Mouse (Mus musculus) small intestine, adult 2 months (tissue): ENCODE measurements around the gene Srsf4. TPM values are rescaled to one million over a fixed set of nuclear protein-coding genes. Genes with fewer than 3 reads are reported as not detected.
A peak's percentile ranks its signal among the peaks of the same experiment; 100 is the strongest.

Experiments used
- H3K27ac ChIP-seq: fragments of 200-500 bp; 2 replicates; pipeline ENCODE4 v1.5.1; 2012; ENCODE audit warnings: low read depth, low read length, control low read depth, inconsistent platforms; ENCODE audit not compliant: insufficient read depth
- H3K27me3 ChIP-seq: fragments of 200-500 bp; 2 replicates; pipeline ENCODE4 v1.6.1; 2012; ENCODE audit warnings: mild to moderate bottlenecking, moderate library complexity, low read length, inconsistent platforms; ENCODE audit not compliant: control insufficient read depth, insufficient read depth
- H3K36me3 ChIP-seq: fragments of 200-500 bp; 2 replicates; pipeline ENCODE4 v1.6.1; 2012; ENCODE audit warnings: mild to moderate bottlenecking, low read length, control low read depth, inconsistent platforms; ENCODE audit not compliant: control insufficient read depth, insufficient read depth
- H3K4me1 ChIP-seq: fragments of 200-500 bp; 2 replicates; pipeline ENCODE4 v1.6.1; 2012; ENCODE audit warnings: low read length, inconsistent platforms, mixed read lengths; ENCODE audit not compliant: control insufficient read depth, insufficient read depth, insufficient read length
- H3K4me3 ChIP-seq: fragments of 200-500 bp; 2 replicates; pipeline ENCODE4 v1.5.1; 2012; ENCODE audit warnings: low read depth, mild to moderate bottlenecking, control low read depth, inconsistent platforms, low read length, moderate library complexity
- CTCF ChIP-seq: fragments of 200-500 bp; IDR thresholded peaks from 2 replicates; pipeline ENCODE4 v1.5.1; 2012; ENCODE audit warnings: low read depth, mild to moderate bottlenecking, control low read depth, inconsistent platforms, low read length, moderate library complexity, mixed read lengths; ENCODE audit not compliant: insufficient replicate concordance, insufficient read length; ENCODE audit errors: extremely low read depth
- POLR2A ChIP-seq: fragments of 200-500 bp; IDR thresholded peaks from 2 replicates; pipeline ENCODE4 v1.6.1; 2012; ENCODE audit warnings: low read depth, mild to moderate bottlenecking, control low read depth, inconsistent platforms, low read length, moderate library complexity
- WGBS: fragments of 180-500 bp; shearing (Covaris S2); methylation state at CpG from one replicate; pipeline ENCODE4 v1.1.7; 2018; 5-methylcytosine and 5-hydroxymethylcytosine counted together
- polyA plus RNA-seq: library from polyadenylated mRNA; depleted of rRNA; stranded (reverse); fragments of >200 nt; gene quantifications from 2 replicates; pipeline ENCODE4 v1.2.3, GENCODE M21; 2012

The Srsf4 gene
- polyA plus RNA-seq, 1 experiment, result 31.5 TPM

- peak overlapping the region; percentile 69 for H3K4me3 ChIP-seq
- H3K27me3 ChIP-seq, result peaks cover 41% of the 10 kb centered on the region
- peaks cover 17% of the 10 kb centered on the region for H3K4me1 ChIP-seq
- TF ChIP-seq POLR2A (no peak), CTCF (no peak)
- 64% methylated on average over 15 of the region's 15 CpGs for WGBS
- peaks cover 4% of the 10 kb centered on the region for H3K36me3 ChIP-seq
- H3K27ac ChIP-seq, result peak overlapping the region; percentile 64
Observed at GRCm38 (mm10) chr4:131919506-131920140, 46.2 kb downstream of the Srsf4 start.

- TF ChIP-seq POLR2A, result no peak
- TF ChIP-seq CTCF, result no peak
- Histone ChIP-seq H3K27ac (peak overlapping the region; percentile 64), H3K27me3 (peaks cover 38% of the 10 kb centered on the region), H3K4me1 (peaks cover 14% of the 10 kb centered on the region), H3K36me3 (peaks cover 8% of the 10 kb centered on the region), H3K4me3 (peak overlapping the region; percentile 69)
- 10% methylated on average over 51 of the region's 51 CpGs for WGBS
Observed at GRCm38 (mm10) chr4:131920141-131920594, 46.8 kb downstream of the Srsf4 start.

- Histone ChIP-seq H3K27ac (peak overlapping the region; percentile 55), H3K27me3 (peaks cover 32% of the 10 kb centered on the region), H3K4me1 (peaks cover 13% of the 10 kb centered on the region), H3K4me3 (peak overlapping the region; percentile 69), H3K36me3 (peaks cover 11% of the 10 kb centered on the region)
- TF ChIP-seq POLR2A (peak; percentile 27; the same call in 1 of the 2 replicates), CTCF (no peak)
- 2% methylated on average over 76 of the region's 76 CpGs for WGBS
Observed at GRCm38 (mm10) chr4:131920595-131921351, 47.4 kb downstream of the Srsf4 start.

- Histone ChIP-seq H3K36me3 (peaks cover 19% of the 10 kb centered on the region), H3K4me1 (peaks cover 9% of the 10 kb centered on the region), H3K27me3 (peaks cover 27% of the 10 kb centered on the region), H3K27ac (peak within 1 kb of the TSS; percentile 55), H3K4me3 (peak within 1 kb of the TSS; percentile 69)
- WGBS, result 1% methylated on average over 117 of the region's 130 CpGs
- no peak for TF ChIP-seq POLR2A
- TF ChIP-seq CTCF, result no peak
Observed at GRCm38 (mm10) chr4:131921461-131922346, 48.3 kb downstream of the Srsf4 start, which contains the start of gene Tmem200b. TSS of gene Tmem200b (plus strand) at chr4:131921771.

- TF ChIP-seq POLR2A, result no peak
- TF ChIP-seq CTCF, result no peak
- Histone ChIP-seq H3K4me3 (peak overlapping the region; percentile 69), H3K4me1 (peaks cover 9% of the 10 kb centered on the region), H3K27ac (no peak overlapping the region), H3K27me3 (peaks cover 27% of the 10 kb centered on the region), H3K36me3 (peaks cover 23% of the 10 kb centered on the region)
- 72% methylated on average over 15 of the region's 15 CpGs for WGBS
Observed at GRCm38 (mm10) chr4:131922404-131922803, 49.0 kb downstream of the Srsf4 start.

- H3K27me3 ChIP-seq, result peaks cover 27% of the 10 kb centered on the region
- TF ChIP-seq POLR2A (no peak), CTCF (no peak)
- WGBS, result 72% methylated on average over 6 of the region's 6 CpGs
- peaks cover 9% of the 10 kb centered on the region for H3K4me1 ChIP-seq
- H3K4me3 ChIP-seq, result no peak overlapping the region
- no peak overlapping the region for H3K27ac ChIP-seq
- peaks cover 29% of the 10 kb centered on the region for H3K36me3 ChIP-seq
Observed at GRCm38 (mm10) chr4:131924096-131924810, 50.8 kb downstream of the Srsf4 start.
